Mouse (Mus musculus) embryonic facial prominence, embryonic 12.5 days (tissue): ENCODE measurements around the gene Fam214b. TPM values are rescaled to one million over a fixed set of nuclear protein-coding genes. Genes with fewer than 3 reads are reported as not detected.

ENCODE experiments used
- ATAC-seq: fragments of 200-750 bp; cut with Nextera tagmentation; 2 replicates; pipeline ENCODE4 v1.8.0; 2017; ENCODE audit not compliant: insufficient number of reproducible peaks, insufficient read depth, low FRiP score, low TSS enrichment
- H3K27ac ChIP-seq: fragments of 300-500 bp; sonication (generic); 2 replicates; pipeline ENCODE4 v1.5.1; 2016; ENCODE audit warnings: mild to moderate bottlenecking
- H3K27me3 ChIP-seq: fragments of 300-500 bp; sonication (generic); 2 replicates; pipeline ENCODE4 v1.6.1; 2016; ENCODE audit warnings: mild to moderate bottlenecking, moderate library complexity
- H3K36me3 ChIP-seq: fragments of 300-500 bp; sonication (generic); 2 replicates; pipeline ENCODE4 v1.6.1; 2016; ENCODE audit warnings: mild to moderate bottlenecking
- H3K4me1 ChIP-seq: fragments of 300-500 bp; sonication (generic); 2 replicates; pipeline ENCODE4 v1.6.1; 2016
- H3K4me2 ChIP-seq: fragments of 300-500 bp; sonication (generic); replicated peaks from 2 replicates; pipeline ENCODE4 v1.6.1; 2016; ENCODE audit warnings: mild to moderate bottlenecking, moderate library complexity
- H3K4me3 ChIP-seq: fragments of 300-500 bp; sonication (generic); 2 replicates; pipeline ENCODE4 v1.5.1; 2016; ENCODE audit warnings: mild to moderate bottlenecking
- H3K9ac ChIP-seq: fragments of 300-500 bp; sonication (generic); 2 replicates; pipeline ENCODE4 v1.6.1; 2016; ENCODE audit warnings: mild to moderate bottlenecking, moderate library complexity
- H3K9me3 ChIP-seq: fragments of 300-500 bp; sonication (generic); 2 replicates; pipeline ENCODE4 v1.6.1; 2016; ENCODE audit warnings: mild to moderate bottlenecking, moderate library complexity
- WGBS: fragments of 180-500 bp; shearing (Covaris S2); methylation state at CpG from one replicate; pipeline ENCODE4 v1.1.7; 2016; 5-methylcytosine and 5-hydroxymethylcytosine counted together
- polyA plus RNA-seq: library from polyadenylated mRNA; unstranded; fragments of >200 nt; fragmentation: Nextera tagmentation; extraction: Ambion mirVana; gene quantifications from 2 replicates; pipeline ENCODE4 v1.2.1, GENCODE M21; 2016

Gene Fam214b
- 20.4 and 22.9 TPM in 2 replicates for polyA plus RNA-seq

DNA sequence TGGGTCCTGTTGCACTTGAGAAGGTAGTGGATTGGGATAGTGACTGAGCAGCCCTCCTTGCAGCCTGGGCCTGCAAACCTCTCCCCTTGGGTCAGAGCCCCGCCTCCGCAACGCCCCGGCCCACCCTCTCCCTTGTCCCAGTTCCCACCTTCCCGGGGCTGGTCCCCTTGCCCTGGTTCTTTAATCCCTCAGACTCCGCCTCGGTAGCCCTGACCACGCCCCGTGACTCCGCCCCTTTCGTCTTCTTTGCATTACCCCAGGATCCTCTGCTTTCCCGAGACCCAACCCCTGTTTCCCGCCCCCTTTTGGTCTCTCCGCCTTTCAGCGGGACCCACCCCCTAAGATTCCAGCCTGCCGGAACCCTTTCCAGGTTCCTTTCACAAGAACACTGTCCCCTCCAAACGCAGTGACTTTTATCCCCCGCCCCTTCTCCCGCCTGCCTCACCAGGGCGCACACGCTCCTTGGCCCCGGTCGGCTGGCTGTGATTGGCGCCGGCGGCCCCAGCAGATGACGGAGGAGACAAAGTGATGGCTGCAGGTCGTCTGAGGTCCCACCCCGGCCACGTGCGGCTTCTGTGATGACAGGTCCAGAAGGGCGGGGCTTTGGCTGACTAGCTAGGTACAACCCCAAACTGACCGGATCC lies at the start of gene Fam214b:
Gene Fam214b, minus strand, starts transcription at position 562 of the 644 bp plus-strand sequence.
- Histone ChIP-seq H3K27ac (peak within 1 kb of the TSS; percentile 77), H3K4me3 (peak within 1 kb of the TSS; percentile 59), H3K9ac (peak within 1 kb of the TSS; percentile 55), H3K4me2 (peak within 1 kb of the TSS; percentile 78), H3K4me1 (peaks cover 21% of the 10 kb centered on the region), H3K9me3 (no peaks in the 10 kb centered on the region), H3K36me3 (no peaks in the 10 kb centered on the region), H3K27me3 (no peaks in the 10 kb centered on the region)
- peak; percentile 89 for ATAC-seq
- under 1% methylated on average over 33 of the region's 33 CpGs for WGBS

DNA sequence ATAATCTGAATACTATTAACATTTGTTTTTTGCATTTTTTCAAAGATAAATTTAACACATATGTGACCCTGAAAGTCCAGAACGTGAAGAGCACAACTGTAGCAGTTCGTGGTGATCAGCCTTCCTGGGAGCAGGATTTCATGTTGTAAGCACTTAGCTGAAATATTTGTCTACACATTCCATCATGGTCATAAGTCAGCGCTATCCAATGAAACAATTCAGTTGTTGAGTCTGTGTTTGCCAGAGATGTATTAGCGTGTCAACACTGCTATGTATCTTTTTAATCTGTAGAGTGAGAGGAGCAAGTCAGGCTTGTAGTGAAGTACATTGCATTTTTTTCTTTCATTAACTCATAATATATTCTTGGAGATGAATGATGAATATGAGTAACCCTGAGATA lies 45.2 kb upstream of the Fam214b start:
- 69% methylated on average over 4 of the region's 4 CpGs for WGBS
- H3K36me3 ChIP-seq = no peaks in the 10 kb centered on the region
- 0 out of 2 replicates have a peak, but pooled peaks cover 2% of the 10 kb centered on the region for H3K4me1 ChIP-seq
- no peak overlapping the region for H3K4me3 ChIP-seq
- H3K9me3 ChIP-seq = no peaks in the 10 kb centered on the region
- no peak for ATAC-seq
- H3K27me3 ChIP-seq = no peaks in the 10 kb centered on the region
- H3K4me2 ChIP-seq = no peak overlapping the region
- no peak overlapping the region for H3K9ac ChIP-seq
- no peak overlapping the region for H3K27ac ChIP-seq

DNA sequence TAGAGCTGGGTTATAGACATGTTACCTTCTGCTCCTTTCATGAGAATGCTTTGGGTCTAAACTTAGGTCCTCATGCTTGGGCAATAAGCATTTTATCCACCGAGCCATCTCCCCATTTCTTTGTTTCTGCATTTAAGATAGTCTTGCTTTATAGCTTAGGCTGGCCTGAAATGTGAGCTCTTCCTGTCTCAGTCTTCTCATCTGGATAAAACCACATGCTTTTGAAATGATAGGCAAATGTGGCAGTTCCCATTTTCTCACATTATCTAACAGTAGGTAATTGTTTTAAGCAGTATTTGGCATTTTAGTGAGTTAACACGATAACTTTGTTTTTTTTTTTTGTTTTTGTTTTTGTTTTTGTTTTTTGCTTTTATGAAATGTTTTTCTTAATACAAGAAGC lies 43.9 kb upstream of the Fam214b start:
- Histone ChIP-seq H3K4me3 (no peak overlapping the region), H3K4me2 (no peak overlapping the region), H3K36me3 (no peaks in the 10 kb centered on the region), H3K9ac (no peak overlapping the region), H3K9me3 (no peaks in the 10 kb centered on the region), H3K27me3 (no peaks in the 10 kb centered on the region), H3K27ac (no peak overlapping the region), H3K4me1 (0 out of 2 replicates have a peak, but pooled peaks cover 2% of the 10 kb centered on the region)
- 86% methylated on average over 2 of the region's 2 CpGs for WGBS
- ATAC-seq = no peak

DNA sequence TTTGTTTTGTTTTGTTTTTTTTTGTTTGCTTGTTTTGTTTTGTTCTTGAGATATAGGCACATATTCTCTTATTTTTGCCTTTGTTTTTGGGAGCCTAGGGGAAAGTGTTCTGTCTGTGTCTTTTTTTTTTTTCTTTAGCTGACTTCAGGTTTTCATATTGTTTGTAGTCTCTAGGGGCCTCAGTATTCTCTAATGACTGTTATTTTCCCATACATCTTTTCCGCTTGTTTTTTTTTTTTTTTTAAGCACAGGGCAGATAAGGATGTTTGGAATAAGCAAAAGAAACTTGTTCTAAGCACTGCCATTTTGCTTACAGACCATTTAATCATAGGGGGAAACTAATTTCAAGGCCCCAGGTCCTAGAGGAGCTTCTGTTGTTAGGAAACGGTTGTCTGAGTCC lies 36.4 kb upstream of the Fam214b start:
- no peak for ATAC-seq
- whole genome bisulfite sequencing = 64% methylated on average over 2 of the region's 2 CpGs
- Histone ChIP-seq H3K4me3 (no peak overlapping the region), H3K9ac (no peak overlapping the region), H3K27ac (no peak overlapping the region), H3K9me3 (no peaks in the 10 kb centered on the region), H3K36me3 (no peaks in the 10 kb centered on the region), H3K27me3 (no peaks in the 10 kb centered on the region), H3K4me1 (0 out of 2 replicates have a peak, but pooled peaks cover 2% of the 10 kb centered on the region), H3K4me2 (no peak overlapping the region)

DNA sequence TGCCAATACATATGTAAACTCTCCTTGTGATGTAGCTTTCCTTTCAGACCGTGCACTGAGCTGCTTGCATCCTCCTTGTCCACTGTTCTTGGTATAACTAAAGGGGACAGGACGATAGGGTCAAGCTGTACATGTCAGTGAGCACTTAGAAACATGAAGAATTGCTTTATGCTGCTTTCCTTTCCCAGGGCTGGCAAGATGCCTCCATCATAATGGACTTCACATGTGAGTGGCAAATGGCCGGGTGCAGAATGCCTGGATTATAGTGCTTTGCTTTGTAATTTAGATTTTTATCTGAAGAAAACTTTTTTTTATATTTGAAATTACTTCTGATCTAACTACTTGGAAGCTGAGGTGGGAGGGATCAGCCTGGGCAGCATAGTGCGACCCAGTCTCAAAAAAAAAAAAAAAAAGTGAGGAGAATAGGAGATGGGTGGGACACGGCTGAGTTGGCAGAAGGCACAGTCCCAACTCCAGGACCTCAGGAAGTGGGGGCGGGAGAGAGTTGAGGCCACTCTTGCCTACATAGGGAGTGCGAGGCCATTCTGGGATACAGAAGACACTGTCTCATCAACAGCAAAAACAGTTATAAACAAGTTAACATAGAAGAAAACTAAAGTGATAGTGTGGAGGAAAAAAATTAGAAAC lies 32.2 kb upstream of the Fam214b start:
- Histone ChIP-seq H3K27ac (no peak overlapping the region), H3K9me3 (no peaks in the 10 kb centered on the region), H3K4me3 (no peak overlapping the region), H3K4me2 (no peak overlapping the region), H3K27me3 (no peaks in the 10 kb centered on the region), H3K36me3 (no peaks in the 10 kb centered on the region), H3K4me1 (no peaks in the 10 kb centered on the region), H3K9ac (no peak overlapping the region)
- 59% methylated on average over 7 of the region's 7 CpGs for WGBS
- no peak for ATAC-seq

DNA sequence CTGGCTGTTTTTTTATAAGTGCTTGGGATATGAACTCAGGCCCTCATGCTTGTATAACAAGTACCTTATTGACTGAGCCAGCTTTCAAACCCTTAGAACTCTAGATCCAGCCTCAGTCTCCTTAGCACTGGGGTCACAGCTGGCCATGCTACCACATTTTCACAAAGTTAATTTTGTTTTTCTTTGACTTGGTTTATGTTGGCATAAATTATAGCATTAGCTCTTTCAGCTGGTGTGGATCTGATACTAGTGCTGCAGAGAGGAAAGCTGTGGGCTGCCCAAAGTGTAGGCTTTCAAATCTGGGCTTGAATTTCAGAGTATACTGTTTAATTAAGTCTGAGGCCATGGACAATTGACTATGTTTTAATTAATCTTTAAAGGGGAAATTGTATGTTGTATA lies 28.9 kb upstream of the Fam214b start:
- no peak for ATAC-seq
- H3K4me2 ChIP-seq = no peak overlapping the region
- no peaks in the 10 kb centered on the region for H3K4me1 ChIP-seq
- H3K36me3 ChIP-seq = no peaks in the 10 kb centered on the region
- no peak overlapping the region for H3K9ac ChIP-seq
- H3K27ac ChIP-seq = no peak overlapping the region
- H3K27me3 ChIP-seq = no peaks in the 10 kb centered on the region
- no peaks in the 10 kb centered on the region for H3K9me3 ChIP-seq
- no peak overlapping the region for H3K4me3 ChIP-seq

DNA sequence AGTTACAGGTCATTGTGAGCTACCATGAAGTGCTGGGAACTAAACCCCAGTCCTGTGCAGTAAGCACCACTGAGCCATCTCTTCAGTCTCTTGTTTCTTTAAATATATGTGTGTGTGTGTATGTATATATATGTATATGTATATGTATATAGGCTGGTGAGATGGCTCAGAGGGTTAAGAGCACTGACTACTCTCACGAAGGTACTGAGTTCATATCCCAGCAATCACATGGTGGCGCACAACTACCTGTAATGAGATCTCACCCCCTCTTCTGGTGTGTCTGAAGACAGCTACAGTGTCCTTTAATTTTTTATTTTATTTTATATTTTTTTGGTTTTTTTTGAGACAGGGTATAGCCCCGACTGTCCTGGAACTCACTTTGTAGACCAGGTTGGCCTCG lies 19.5 kb upstream of the Fam214b start:
- H3K36me3 ChIP-seq = no peaks in the 10 kb centered on the region
- H3K4me1 ChIP-seq = no peaks in the 10 kb centered on the region
- no peak overlapping the region for H3K4me3 ChIP-seq
- H3K9ac ChIP-seq = no peak overlapping the region
- no peaks in the 10 kb centered on the region for H3K9me3 ChIP-seq
- no peak for ATAC-seq
- whole genome bisulfite sequencing = 91% methylated on average over 4 of the region's 4 CpGs
- peaks cover 6% of the 10 kb centered on the region for H3K27me3 ChIP-seq
- no peak overlapping the region for H3K27ac ChIP-seq
- no peak overlapping the region for H3K4me2 ChIP-seq

DNA sequence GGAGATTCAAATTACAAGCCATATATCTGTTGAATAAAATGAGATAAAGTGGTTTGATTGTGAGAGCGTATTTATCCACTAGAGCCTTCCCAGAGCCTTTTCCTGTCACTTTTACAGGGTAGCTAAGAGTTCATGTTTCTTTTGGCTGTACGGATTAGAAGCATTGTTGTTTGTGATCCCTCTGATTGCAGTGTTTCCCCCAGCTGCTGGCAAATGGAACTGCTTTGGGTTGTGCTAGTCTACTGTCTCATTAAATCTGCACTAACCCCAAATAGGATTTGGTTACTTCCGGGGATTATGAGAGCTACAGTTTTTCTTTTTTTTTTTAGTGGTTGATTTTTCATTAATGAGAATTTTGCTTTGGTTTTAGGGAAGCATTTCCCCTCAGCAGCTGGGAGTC lies 14.3 kb upstream of the Fam214b start:
- Histone ChIP-seq H3K4me2 (no peak overlapping the region), H3K4me3 (no peak overlapping the region)
- WGBS = 38% methylated on average over 3 of the region's 3 CpGs

DNA sequence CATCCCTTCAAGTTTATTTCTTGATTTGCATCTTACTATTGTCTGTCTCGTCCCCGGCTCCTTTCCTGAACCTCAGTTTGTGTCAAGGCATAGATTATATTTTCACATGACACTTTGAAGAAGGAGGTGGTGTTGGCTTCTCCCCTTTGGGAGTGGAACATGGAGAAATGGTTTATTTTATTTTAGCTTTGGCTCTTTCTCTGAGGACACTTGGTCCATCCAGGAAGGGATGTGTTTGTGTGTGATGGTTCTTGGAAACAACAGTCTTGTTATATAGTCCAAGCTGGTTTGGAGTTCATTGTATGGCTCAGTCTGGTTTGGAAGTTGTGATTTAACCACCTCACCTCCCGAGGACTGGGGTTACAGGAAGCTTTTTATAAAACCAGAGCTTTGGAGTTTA lies 13.7 kb upstream of the Fam214b start:
- Histone ChIP-seq H3K9me3 (no peaks in the 10 kb centered on the region), H3K27me3 (peaks cover 20% of the 10 kb centered on the region), H3K27ac (no peak overlapping the region), H3K36me3 (no peaks in the 10 kb centered on the region), H3K4me1 (no peaks in the 10 kb centered on the region), H3K9ac (no peak overlapping the region), H3K4me3 (peak overlapping the region; percentile 68), H3K4me2 (peak overlapping the region; percentile 96)
- ATAC-seq = no peak
- 28% methylated on average over 3 of the region's 3 CpGs for WGBS

More for the DNA sequence above, 14.3 kb upstream of the Fam214b start:
- no peak overlapping the region for H3K27ac ChIP-seq
- H3K9ac ChIP-seq = no peak overlapping the region
- no peak for ATAC-seq
- no peaks in the 10 kb centered on the region for H3K36me3 ChIP-seq
- peaks cover 20% of the 10 kb centered on the region for H3K27me3 ChIP-seq
- H3K9me3 ChIP-seq = no peaks in the 10 kb centered on the region
- H3K4me1 ChIP-seq = no peaks in the 10 kb centered on the region

DNA sequence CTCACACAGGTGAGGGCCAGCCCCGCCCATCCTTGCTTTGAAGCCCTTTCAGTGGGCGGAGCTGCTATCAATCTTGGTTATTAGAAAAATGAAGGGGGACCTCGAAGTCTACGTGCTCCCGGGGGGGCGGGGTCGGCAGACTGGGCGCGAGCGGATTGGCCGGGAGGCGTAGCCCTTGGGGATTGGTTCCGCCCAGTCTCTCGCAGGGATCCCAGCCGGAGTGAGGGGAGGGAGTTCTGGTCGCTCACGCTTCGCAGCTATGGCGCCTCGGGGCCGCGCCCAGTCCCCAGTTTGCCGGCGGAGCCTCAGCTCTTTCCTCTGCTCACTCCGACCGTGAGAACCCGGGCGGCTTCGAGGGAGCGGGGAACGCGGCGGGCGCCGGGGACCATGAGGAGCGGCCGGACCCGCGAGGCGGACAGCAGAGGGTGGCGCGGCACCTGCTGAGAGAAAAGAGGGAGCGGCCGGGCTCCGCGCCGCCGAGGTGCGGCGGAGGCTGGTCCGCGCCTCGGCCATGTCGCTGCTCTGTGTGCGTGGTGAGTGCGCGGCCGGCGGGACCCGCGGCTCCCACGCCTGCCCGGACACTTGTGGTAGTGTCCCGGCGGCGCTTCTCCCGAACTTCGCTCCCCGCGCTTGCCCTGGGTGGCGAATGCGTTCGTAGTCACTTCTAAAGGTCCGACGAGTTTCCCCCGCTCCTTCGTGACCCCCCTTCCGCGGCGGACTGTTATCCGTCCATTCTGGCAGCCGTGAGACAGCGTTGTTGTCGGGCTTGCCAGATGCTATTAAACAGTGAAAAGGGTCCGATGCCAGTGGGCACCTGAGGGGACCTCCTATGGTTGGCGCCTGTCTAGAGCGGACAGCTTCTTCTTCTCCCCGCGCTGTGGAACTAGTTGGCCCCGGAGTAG lies 13.0 kb upstream of the Fam214b start, which contains the start of gene Unc13b:
Gene Unc13b, plus strand, starts transcription at position 201 of the 902 bp plus-strand sequence.
- WGBS = under 1% methylated on average over 85 of the region's 90 CpGs
- Histone ChIP-seq H3K4me1 (no peaks in the 10 kb centered on the region), H3K27me3 (peaks cover 20% of the 10 kb centered on the region), H3K9ac (peak within 1 kb of the TSS; percentile 39), H3K4me3 (peak within 1 kb of the TSS; percentile 68), H3K27ac (0 out of 2 replicates have a peak within 1 kb of the TSS, but pooled peaks have one; percentile 36), H3K4me2 (peak within 1 kb of the TSS; percentile 96), H3K9me3 (no peaks in the 10 kb centered on the region), H3K36me3 (no peaks in the 10 kb centered on the region)
- ATAC-seq = peak; percentile 92

DNA sequence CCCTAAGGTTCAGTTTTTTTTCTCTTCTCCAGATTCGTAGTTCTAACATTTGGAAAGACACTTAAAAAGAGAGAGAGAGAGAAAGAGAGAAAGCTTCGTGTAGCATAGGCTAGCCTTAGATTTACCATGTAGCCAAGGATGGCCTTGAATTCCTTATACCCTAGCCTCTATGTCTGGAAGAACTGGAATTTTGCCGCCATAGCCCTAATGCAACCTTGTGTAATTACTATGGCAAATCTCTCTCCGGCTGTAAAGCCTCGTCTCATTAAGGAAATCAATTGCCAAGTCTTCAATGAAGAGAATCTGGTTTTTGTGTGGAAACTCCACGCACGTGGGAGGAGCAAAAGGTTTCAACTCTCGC lies 12.4 kb upstream of the Fam214b start:
- H3K27me3 ChIP-seq = peaks cover 20% of the 10 kb centered on the region
- H3K27ac ChIP-seq = no peak overlapping the region
- H3K36me3 ChIP-seq = no peaks in the 10 kb centered on the region
- ATAC-seq = peak; percentile 11; the same call in 1 of the 2 replicates
- H3K9me3 ChIP-seq = no peaks in the 10 kb centered on the region
- H3K4me2 ChIP-seq = peak overlapping the region; percentile 96
- peak overlapping the region; percentile 68 for H3K4me3 ChIP-seq
- no peak overlapping the region; the same call in 1 of the 2 replicates for H3K9ac ChIP-seq
- 22% methylated on average over 8 of the region's 8 CpGs for WGBS
- no peaks in the 10 kb centered on the region for H3K4me1 ChIP-seq
